Mouse (Mus musculus) E14TG2a.4 (cell line): Measurements from ENCODE around the gene Tpmt.

Source experiments
- H3K27me3 ChIP-seq: 2 replicates; pipeline ENCODE4 v1.6.1; 2014; ENCODE audit warnings: low read length, control low read depth; ENCODE audit not compliant: insufficient read depth
- H3K36me3 ChIP-seq: 2 replicates; pipeline ENCODE4 v1.6.1; 2014; ENCODE audit warnings: low read length, control low read depth; ENCODE audit not compliant: insufficient read depth
- H3K4me1 ChIP-seq: replicated peaks from 2 replicates; pipeline ENCODE4 v1.6.1; 2014; ENCODE audit warnings: low read depth, low read length, control low read depth
- H3K4me3 ChIP-seq: replicated peaks from 2 replicates; pipeline ENCODE4 v1.5.1; 2014; ENCODE audit warnings: mild to moderate bottlenecking, low read length
- H3K9me3 ChIP-seq: 2 replicates; pipeline ENCODE4 v1.6.1; 2014; ENCODE audit warnings: low read length, control low read depth
- CTCF ChIP-seq: conservative IDR thresholded peaks from 2 replicates; pipeline ENCODE4 v1.5.1; 2014; ENCODE audit warnings: low read length
- NANOG ChIP-seq: IDR thresholded peaks from 2 replicates; pipeline ENCODE4 v1.6.1; 2014; ENCODE audit warnings: borderline replicate concordance, low read length, mixed read lengths
- POU5F1 ChIP-seq: IDR thresholded peaks from 2 replicates; pipeline ENCODE4 v1.6.1; 2014; ENCODE audit warnings: low read length, borderline replicate concordance

Tpmt gene

GRCm38 (mm10) chr13:47044617-47044947, at the start of gene Tpmt:
Tpmt (minus strand) TSS chr13:47044737.
- peaks cover 41% of the 10 kb centered on the region for H3K4me1 ChIP-seq
- peaks cover 12% of the 10 kb centered on the region for H3K27me3 ChIP-seq
- no peaks in the 10 kb centered on the region for H3K9me3 ChIP-seq
- H3K36me3 ChIP-seq = no peaks in the 10 kb centered on the region
- H3K4me3 ChIP-seq = peak within 1 kb of the TSS; percentile 97
- TF ChIP-seq CTCF (no peak), POU5F1 (no peak)

GRCm38 (mm10) chr13:47093791-47094190, 49.3 kb upstream of the Tpmt start:
- Histone ChIP-seq H3K36me3 (peaks cover 98% of the 10 kb centered on the region), H3K4me1 (peaks cover 23% of the 10 kb centered on the region), H3K4me3 (no peak overlapping the region), H3K27me3 (no peaks in the 10 kb centered on the region), H3K9me3 (no peaks in the 10 kb centered on the region)
- no peak for TF ChIP-seq CTCF
- no peak for TF ChIP-seq POU5F1
- no peak for TF ChIP-seq NANOG

- Histone ChIP-seq H3K4me3 (no peak overlapping the region), H3K36me3 (peaks cover 97% of the 10 kb centered on the region), H3K4me1 (peaks cover 5% of the 10 kb centered on the region), H3K9me3 (no peaks in the 10 kb centered on the region), H3K27me3 (no peaks in the 10 kb centered on the region)
- TF ChIP-seq POU5F1 (no peak), CTCF (no peak), NANOG (no peak)
These were observed 44.7 kb upstream of the Tpmt start for GRCm38 (mm10) chr13:47089271-47089670.

- no peak for TF ChIP-seq NANOG
- TF ChIP-seq POU5F1 = no peak
- TF ChIP-seq CTCF = no peak
- H3K36me3 ChIP-seq = peaks cover 92% of the 10 kb centered on the region
- H3K4me3 ChIP-seq = no peak overlapping the region
- no peaks in the 10 kb centered on the region for H3K9me3 ChIP-seq
- no peaks in the 10 kb centered on the region for H3K27me3 ChIP-seq
- H3K4me1 ChIP-seq = no peaks in the 10 kb centered on the region; the same call in 1 of the 2 replicates
These were observed 43.9 kb upstream of the Tpmt start for GRCm38 (mm10) chr13:47088433-47088832.

- Histone ChIP-seq H3K36me3 (peaks cover 76% of the 10 kb centered on the region), H3K27me3 (no peaks in the 10 kb centered on the region), H3K9me3 (no peaks in the 10 kb centered on the region), H3K4me1 (peaks cover 15% of the 10 kb centered on the region), H3K4me3 (no peak overlapping the region)
- TF ChIP-seq NANOG = no peak
- TF ChIP-seq POU5F1 = no peak
- peak; percentile 47 for TF ChIP-seq CTCF
These were observed 36.5 kb upstream of the Tpmt start for GRCm38 (mm10) chr13:47080905-47081505.

- Histone ChIP-seq H3K9me3 (no peaks in the 10 kb centered on the region), H3K36me3 (peaks cover 75% of the 10 kb centered on the region)
These were observed 34.3 kb upstream of the Tpmt start for GRCm38 (mm10) chr13:47078799-47079198.

GRCm38 (mm10) chr13:47077367-47077766, 32.8 kb upstream of the Tpmt start:
- TF ChIP-seq POU5F1 (no peak), NANOG (no peak)
- Histone ChIP-seq H3K9me3 (no peaks in the 10 kb centered on the region), H3K4me3 (no peak overlapping the region), H3K36me3 (peaks cover 79% of the 10 kb centered on the region), H3K4me1 (peaks cover 9% of the 10 kb centered on the region), H3K27me3 (no peaks in the 10 kb centered on the region)

More at GRCm38 (mm10) chr13:47078799-47079198, 34.3 kb upstream of the Tpmt start:
- TF ChIP-seq NANOG (no peak), CTCF (peak; percentile 61), POU5F1 (no peak)
- Histone ChIP-seq H3K4me3 (no peak overlapping the region), H3K27me3 (no peaks in the 10 kb centered on the region), H3K4me1 (peaks cover 16% of the 10 kb centered on the region)

- no peaks in the 10 kb centered on the region for H3K27me3 ChIP-seq
- no peaks in the 10 kb centered on the region for H3K9me3 ChIP-seq
- TF ChIP-seq POU5F1 (no peak), NANOG (no peak), CTCF (no peak)
- peaks cover 14% of the 10 kb centered on the region for H3K4me1 ChIP-seq
- H3K36me3 ChIP-seq = peaks cover 82% of the 10 kb centered on the region
- H3K4me3 ChIP-seq = no peak overlapping the region
These were observed 31.6 kb upstream of the Tpmt start for GRCm38 (mm10) chr13:47076156-47076555.

- peaks cover 78% of the 10 kb centered on the region for H3K36me3 ChIP-seq
- no peak overlapping the region for H3K4me3 ChIP-seq
- TF ChIP-seq NANOG (no peak), POU5F1 (no peak), CTCF (no peak)
- no peaks in the 10 kb centered on the region for H3K27me3 ChIP-seq
- peaks cover 14% of the 10 kb centered on the region for H3K4me1 ChIP-seq
- no peaks in the 10 kb centered on the region for H3K9me3 ChIP-seq
These were observed 27.9 kb upstream of the Tpmt start for GRCm38 (mm10) chr13:47072484-47072883.

- TF ChIP-seq NANOG (no peak), POU5F1 (no peak), CTCF (no peak)
- H3K4me3 ChIP-seq = no peak overlapping the region
- H3K9me3 ChIP-seq = no peaks in the 10 kb centered on the region
- no peaks in the 10 kb centered on the region for H3K27me3 ChIP-seq
- H3K36me3 ChIP-seq = peaks cover 78% of the 10 kb centered on the region
- H3K4me1 ChIP-seq = peaks cover 14% of the 10 kb centered on the region
These were observed 27.3 kb upstream of the Tpmt start for GRCm38 (mm10) chr13:47071871-47072270.
